Mouse (Mus musculus) ES-E14 (cell line): ENCODE data around the gene Trim17.

Experiments used
- HCFC1 ChIP-seq: IDR thresholded peaks from 2 replicates; pipeline ENCODE4 v1.6.1; 2012; ENCODE audit warnings: low read length, inconsistent platforms, borderline replicate concordance; ENCODE audit not compliant: insufficient read depth
- MAFK ChIP-seq: IDR thresholded peaks from 2 replicates; pipeline ENCODE4 v1.6.1; 2014; ENCODE audit warnings: mild to moderate bottlenecking, low read depth, low read length, inconsistent platforms; ENCODE audit not compliant: insufficient read depth
- ZC3H11A ChIP-seq: IDR thresholded peaks from 2 replicates; pipeline ENCODE4 v1.6.1; 2012; ENCODE audit warnings: low read depth, mild to moderate bottlenecking, inconsistent platforms, low read length, borderline replicate concordance
- ZNF384 ChIP-seq: IDR thresholded peaks from 2 replicates; pipeline ENCODE4 v1.6.1; 2012; ENCODE audit warnings: low read depth, low read length, inconsistent platforms

DNA sequence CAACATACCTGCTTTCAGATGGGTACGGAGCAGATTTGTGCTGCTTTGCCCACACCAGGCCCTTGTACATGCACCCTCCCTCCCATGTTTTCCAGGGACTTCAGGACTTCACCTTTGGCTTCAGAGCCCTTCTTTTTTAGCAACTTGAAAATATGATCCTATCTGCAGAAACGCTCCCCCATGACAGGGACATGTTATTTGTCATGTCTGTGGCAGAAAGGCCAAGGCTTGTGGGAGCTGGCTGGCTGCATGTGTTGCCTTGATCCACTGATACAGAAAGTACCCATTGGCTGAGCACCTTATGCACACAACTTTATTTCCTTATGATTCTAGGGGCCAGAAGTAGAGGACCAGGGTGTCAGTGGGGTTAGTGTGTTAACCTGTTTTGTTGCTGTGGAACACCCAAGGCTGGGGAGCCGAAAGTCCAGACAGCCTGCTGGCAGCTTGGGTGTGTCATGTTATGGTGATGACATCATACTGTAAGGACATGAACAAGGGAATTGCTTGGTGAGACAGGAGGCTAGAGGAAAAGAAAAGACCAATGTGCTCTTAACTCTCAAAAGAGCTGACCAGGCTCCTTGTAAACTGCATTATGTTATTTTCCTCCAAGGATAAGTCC is 30.9 kb downstream of the Trim17 start:
- TF ChIP-seq MAFK, result no peak
- no peak for TF ChIP-seq ZC3H11A
- TF ChIP-seq HCFC1, result no peak
- no peak for TF ChIP-seq ZNF384
